Mouse (Mus musculus): Measurements from ENCODE around the gene Mgat4a. TPM values are rescaled to one million over a fixed set of nuclear protein-coding genes. Genes with fewer than 3 reads are reported as not detected.

The Mgat4a gene
- polyA plus RNA-seq, 2 experiments: 6.8 to 9.0 TPM

GRCm38 (mm10) chr1:37561955-37562354 is 21.1 kb upstream of the Mgat4a start:
- H3K4me1 ChIP-seq (ENCODE audit: control insufficient read depth, insufficient read depth, low read length): no peaks in the 10 kb centered on the region
- no peak for TF ChIP-seq POLR2A (IDR thresholded peaks at IDR 0.05; ENCODE audit: borderline replicate concordance, extremely low read depth, insufficient read depth, insufficient read length)
- H3K27ac ChIP-seq (replicated peaks; ENCODE audit: low read depth, low read length): no peak overlapping the region
- no peak overlapping the region for H3K4me3 ChIP-seq (replicated peaks; ENCODE audit: low read length)
- DNase-seq (ENCODE audit: low spot score) (no peak), ATAC-seq (ENCODE audit: low FRiP score, low read depth) (no peak)
- 75% methylated on average over 3 of the region's 3 CpGs for WGBS
- no peak overlapping the region for H3K9ac ChIP-seq (ENCODE audit: low read depth, low read length, severe bottlenecking)
- H3K4me2 ChIP-seq (replicated peaks; ENCODE audit: low read depth, low read length, severe bottlenecking): no peak overlapping the region
- H3K27me3 ChIP-seq (ENCODE audit: control insufficient read depth, insufficient read depth, low read length): no peaks in the 10 kb centered on the region
- H3K36me3 ChIP-seq (ENCODE audit: control insufficient read depth, insufficient read depth, low read length): no peaks in the 10 kb centered on the region
- H3K9me3 ChIP-seq (ENCODE audit: control insufficient read depth, low read length): no peaks in the 10 kb centered on the region

GRCm38 (mm10) chr1:37560356-37560755 is 19.5 kb upstream of the Mgat4a start:
- no peak for DNase-seq (ENCODE audit: low spot score)
- no peaks in the 10 kb centered on the region for H3K36me3 ChIP-seq (ENCODE audit: control insufficient read depth, insufficient read depth, low read length)
- WGBS: 43% methylated on average over 4 of the region's 4 CpGs

GRCm38 (mm10) chr1:37551986-37552385 is 11.2 kb upstream of the Mgat4a start:
- ATAC-seq (ENCODE audit: low FRiP score, low read depth) (no peak), DNase-seq (ENCODE audit: low spot score) (no peak)
- H3K9ac ChIP-seq (ENCODE audit: low read depth, low read length, severe bottlenecking): no peak overlapping the region
- no peaks in the 10 kb centered on the region for H3K27me3 ChIP-seq (ENCODE audit: control insufficient read depth, insufficient read depth, low read length)
- no peak overlapping the region for H3K4me2 ChIP-seq (replicated peaks; ENCODE audit: low read depth, low read length, severe bottlenecking)
- 85% methylated on average over 7 of the region's 7 CpGs for WGBS
- TF ChIP-seq POLR2A (IDR thresholded peaks at IDR 0.05; ENCODE audit: borderline replicate concordance, extremely low read depth, insufficient read depth, insufficient read length): no peak
- no peaks in the 10 kb centered on the region for H3K36me3 ChIP-seq (ENCODE audit: control insufficient read depth, insufficient read depth, low read length)
- no peak overlapping the region for H3K27ac ChIP-seq (replicated peaks; ENCODE audit: low read depth, low read length)
- H3K9me3 ChIP-seq (ENCODE audit: control insufficient read depth, low read length): no peaks in the 10 kb centered on the region
- no peak overlapping the region for H3K4me3 ChIP-seq (replicated peaks; ENCODE audit: low read length)
- no peaks in the 10 kb centered on the region for H3K4me1 ChIP-seq (ENCODE audit: control insufficient read depth, insufficient read depth, low read length)

More at GRCm38 (mm10) chr1:37560356-37560755, 19.5 kb upstream of the Mgat4a start:
- no peaks in the 10 kb centered on the region for H3K9me3 ChIP-seq (ENCODE audit: control insufficient read depth, low read length)
- H3K27me3 ChIP-seq (ENCODE audit: control insufficient read depth, insufficient read depth, low read length): no peaks in the 10 kb centered on the region
- H3K4me2 ChIP-seq (replicated peaks; ENCODE audit: low read depth, low read length, severe bottlenecking): no peak overlapping the region
- H3K4me1 ChIP-seq (ENCODE audit: control insufficient read depth, insufficient read depth, low read length): no peaks in the 10 kb centered on the region
- no peak overlapping the region for H3K9ac ChIP-seq (ENCODE audit: low read depth, low read length, severe bottlenecking)
- ATAC-seq (ENCODE audit: low FRiP score, low read depth): no peak
- no peak overlapping the region for H3K27ac ChIP-seq (replicated peaks; ENCODE audit: low read depth, low read length)
- H3K4me3 ChIP-seq (replicated peaks; ENCODE audit: low read length): no peak overlapping the region
- no peak for TF ChIP-seq POLR2A (IDR thresholded peaks at IDR 0.05; ENCODE audit: borderline replicate concordance, extremely low read depth, insufficient read depth, insufficient read length)

GRCm38 (mm10) chr1:37549501-37549900 is 8.7 kb upstream of the Mgat4a start:
- no peak overlapping the region for H3K4me2 ChIP-seq (replicated peaks; ENCODE audit: low read depth, low read length, severe bottlenecking)
- no peaks in the 10 kb centered on the region for H3K36me3 ChIP-seq (ENCODE audit: control insufficient read depth, insufficient read depth, low read length)
- H3K27me3 ChIP-seq (ENCODE audit: control insufficient read depth, insufficient read depth, low read length): no peaks in the 10 kb centered on the region
- WGBS: 82% methylated on average over 8 of the region's 8 CpGs
- no peaks in the 10 kb centered on the region for H3K9me3 ChIP-seq (ENCODE audit: control insufficient read depth, low read length)
- H3K4me1 ChIP-seq (ENCODE audit: control insufficient read depth, insufficient read depth, low read length): no peaks in the 10 kb centered on the region
- H3K4me3 ChIP-seq (replicated peaks; ENCODE audit: low read length): no peak overlapping the region
- no peak for TF ChIP-seq POLR2A (IDR thresholded peaks at IDR 0.05; ENCODE audit: borderline replicate concordance, extremely low read depth, insufficient read depth, insufficient read length)
- ATAC-seq (ENCODE audit: low FRiP score, low read depth) (no peak), DNase-seq (ENCODE audit: low spot score) (no peak)
- H3K27ac ChIP-seq (replicated peaks; ENCODE audit: low read depth, low read length): no peak overlapping the region
- H3K9ac ChIP-seq (ENCODE audit: low read depth, low read length, severe bottlenecking): no peak overlapping the region

- ATAC-seq (ENCODE audit: low FRiP score, low read depth) (no peak), DNase-seq (ENCODE audit: low spot score) (no peak)
- TF ChIP-seq POLR2A (IDR thresholded peaks at IDR 0.05; ENCODE audit: borderline replicate concordance, extremely low read depth, insufficient read depth, insufficient read length): no peak
- H3K27ac ChIP-seq (replicated peaks; ENCODE audit: low read depth, low read length): no peak overlapping the region
- WGBS: 80% methylated on average over 11 of the region's 11 CpGs
- H3K4me2 ChIP-seq (replicated peaks; ENCODE audit: low read depth, low read length, severe bottlenecking): no peak overlapping the region
- H3K4me1 ChIP-seq (ENCODE audit: control insufficient read depth, insufficient read depth, low read length): no peaks in the 10 kb centered on the region
- H3K9me3 ChIP-seq (ENCODE audit: control insufficient read depth, low read length): no peaks in the 10 kb centered on the region
- no peak overlapping the region for H3K9ac ChIP-seq (ENCODE audit: low read depth, low read length, severe bottlenecking)
- no peak overlapping the region for H3K4me3 ChIP-seq (replicated peaks; ENCODE audit: low read length)
- no peaks in the 10 kb centered on the region for H3K36me3 ChIP-seq (ENCODE audit: control insufficient read depth, insufficient read depth, low read length)
- no peaks in the 10 kb centered on the region for H3K27me3 ChIP-seq (ENCODE audit: control insufficient read depth, insufficient read depth, low read length)
Observed at GRCm38 (mm10) chr1:37546398-37547051, 5.7 kb upstream of the Mgat4a start.

Data from limb, embryonic 14.5 days (tissue).